In the genomic region with DNA sequence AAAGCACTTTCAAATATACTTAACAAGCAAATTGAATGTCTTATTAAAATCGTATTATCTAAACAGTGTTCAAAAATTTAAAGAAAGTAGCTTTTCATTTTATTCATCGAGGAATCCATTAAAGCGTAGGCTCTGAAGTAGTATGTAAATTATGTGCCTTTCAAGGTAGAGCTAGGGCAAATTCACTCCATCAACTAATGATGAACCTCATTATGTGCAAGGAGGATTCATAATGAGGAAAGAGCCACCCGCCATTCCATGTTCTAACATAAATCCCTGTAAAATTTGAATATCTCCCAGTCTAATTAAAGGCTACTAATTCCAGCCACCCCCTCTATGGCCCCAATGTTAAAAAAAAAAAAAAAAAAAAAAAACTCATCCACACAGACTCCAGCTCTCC, we compare ENCODE assay signal across 12 mouse cellular contexts.
DNase-seq lines count a peak whose midpoint lies in the region; ATAC-seq and TF ChIP-seq lines count a peak whose summit lies in the region.
"Had no signal": no experiment of that assay in that cellular context is flagged by ENCODE, and none has a peak within 500 bp of the region (broad histone marks: within the 10 kb centered on the region; RNA-seq: fewer than 3 reads in every experiment).

No protein-coding gene starts in this region.

- 71% methylated on average over 4 of the region's 4 CpGs for WGBS in heart, embryonic 14.5 days
- 50% methylated on average over 4 of the region's 4 CpGs for WGBS in neural tube, embryonic 13.5 days
- 46% methylated on average over 4 of the region's 4 CpGs for WGBS in neural tube, embryonic 15.5 days
- 74% methylated on average over 4 of the region's 4 CpGs for WGBS in hindbrain, postnatal 0 days
- WGBS in midbrain, postnatal 0 days: 59% methylated on average over 4 of the region's 4 CpGs

- no peak for DNase-seq in heart, adult 8-10 months (ENCODE audit: low spot score)
- no peak for DNase-seq in hindbrain, postnatal 0 days (ENCODE audit: low spot score)
- DNase-seq in midbrain, postnatal 0 days (ENCODE audit: low spot score): no peak
- DNase-seq in layer of hippocampus, adult 9-11 months: no peak
- DNase-seq in adrenal gland, postnatal 14 days: no peak
- DNase-seq: B cell, adult 2 months; kidney, postnatal 36 days; thymus, postnatal 25 days had no signal

- no peaks in the 10 kb centered on the region for H3K9me3 ChIP-seq in heart, embryonic 14.5 days (ENCODE audit: control insufficient read depth, low read length)
- no peaks in the 10 kb centered on the region for H3K9me3 ChIP-seq in neural tube, embryonic 13.5 days
- H3K9me3 ChIP-seq in neural tube, embryonic 15.5 days (replicated peaks): no peaks in the 10 kb centered on the region
- H3K9me3 ChIP-seq in hindbrain, postnatal 0 days (ENCODE audit: low read length): no peaks in the 10 kb centered on the region
- H3K9me3 ChIP-seq in midbrain, postnatal 0 days (ENCODE audit: low read length): no peaks in the 10 kb centered on the region
- H3K9me3 ChIP-seq: liver, embryonic 15.5 days had no signal

- peak overlapping the region; percentile 77 for H3K4me2 ChIP-seq in heart, embryonic 14.5 days (ENCODE audit: low read length)
- H3K4me2 ChIP-seq in neural tube, embryonic 13.5 days: peak overlapping the region; percentile 23
- H3K4me2 ChIP-seq in neural tube, embryonic 15.5 days: no peak overlapping the region; the same call in 1 of the 2 replicates
- H3K4me2 ChIP-seq in hindbrain, postnatal 0 days (ENCODE audit: low read depth, low read length): 0 out of 2 replicates have a peak overlapping the region, but pooled peaks have one; percentile 40
- H3K4me2 ChIP-seq in midbrain, postnatal 0 days (ENCODE audit: low read depth, low read length, poor library complexity, severe bottlenecking): peak overlapping the region; percentile 21; the same call in 1 of the 2 replicates
- H3K4me2 ChIP-seq: liver, embryonic 15.5 days had no signal

- H3K4me1 ChIP-seq in heart, embryonic 14.5 days (ENCODE audit: control insufficient read depth in 2 of 2, insufficient read depth in 2 of 2, low read length in 2 of 2): peaks cover 38 to 91% of the 10 kb centered on the region in 2 experiments
- peaks cover 80% of the 10 kb centered on the region for H3K4me1 ChIP-seq in neural tube, embryonic 13.5 days (replicated peaks)
- peaks cover 54% of the 10 kb centered on the region for H3K4me1 ChIP-seq in neural tube, embryonic 15.5 days
- H3K4me1 ChIP-seq in hindbrain, postnatal 0 days (ENCODE audit: insufficient read depth, low read length): 0 out of 2 replicates have a peak, but pooled peaks cover 16% of the 10 kb centered on the region
- 0 out of 2 replicates have a peak, but pooled peaks cover 4% of the 10 kb centered on the region for H3K4me1 ChIP-seq in midbrain, postnatal 0 days (ENCODE audit: insufficient read depth, low read length)

- no peak for TF ChIP-seq CTCF in hindbrain, postnatal 0 days (IDR thresholded peaks at IDR 0.05; ENCODE audit: low read depth)
- TF ChIP-seq CTCF in midbrain, postnatal 0 days (IDR thresholded peaks at IDR 0.05): no peak

- peak overlapping the region; percentile 51 for H3K4me3 ChIP-seq in heart, embryonic 14.5 days (ENCODE audit: control insufficient read depth in 1 of 2, insufficient read depth in 1 of 2, low read depth in 1 of 2, low read length in 2 of 2)
- no peak overlapping the region for H3K4me3 ChIP-seq in neural tube, embryonic 13.5 days
- H3K4me3 ChIP-seq in neural tube, embryonic 15.5 days (replicated peaks): no peak overlapping the region
- no peak overlapping the region for H3K4me3 ChIP-seq in hindbrain, postnatal 0 days (ENCODE audit: low read length)
- H3K4me3 ChIP-seq in midbrain, postnatal 0 days (ENCODE audit: low read depth, low read length): no peak overlapping the region
- H3K4me3 ChIP-seq: liver, embryonic 15.5 days had no signal

- H3K27ac ChIP-seq in heart, embryonic 14.5 days (replicated peaks in 1 of 2; ENCODE audit: control insufficient read depth in 1 of 2, insufficient read depth in 1 of 2, low read depth in 2 of 2, low read length in 2 of 2): peak overlapping the region; percentile 65 to 92
- no peak overlapping the region for H3K27ac ChIP-seq in neural tube, embryonic 13.5 days (replicated peaks)
- no peak overlapping the region for H3K27ac ChIP-seq in neural tube, embryonic 15.5 days (replicated peaks)
- no peak overlapping the region for H3K27ac ChIP-seq in hindbrain, postnatal 0 days
- H3K27ac ChIP-seq in midbrain, postnatal 0 days (ENCODE audit: low read depth, low read length): no peak overlapping the region
- H3K27ac ChIP-seq: liver, embryonic 15.5 days had no signal

- no peaks in the 10 kb centered on the region for H3K36me3 ChIP-seq in heart, embryonic 14.5 days (ENCODE audit: control insufficient read depth, insufficient read depth, low read length)
- H3K36me3 ChIP-seq in neural tube, embryonic 13.5 days: no peaks in the 10 kb centered on the region
- H3K36me3 ChIP-seq in neural tube, embryonic 15.5 days: no peaks in the 10 kb centered on the region
- H3K36me3 ChIP-seq in hindbrain, postnatal 0 days (ENCODE audit: insufficient read depth, low read length): no peaks in the 10 kb centered on the region
- no peaks in the 10 kb centered on the region for H3K36me3 ChIP-seq in midbrain, postnatal 0 days (ENCODE audit: insufficient read depth, low read length)
- H3K36me3 ChIP-seq: liver, embryonic 15.5 days had no signal

- peak overlapping the region; percentile 80 for H3K9ac ChIP-seq in heart, embryonic 14.5 days (ENCODE audit: low read length)
- no peak overlapping the region for H3K9ac ChIP-seq in neural tube, embryonic 13.5 days
- H3K9ac ChIP-seq in neural tube, embryonic 15.5 days (replicated peaks): no peak overlapping the region
- H3K9ac ChIP-seq in hindbrain, postnatal 0 days (replicated peaks; ENCODE audit: low read length): no peak overlapping the region
- H3K9ac ChIP-seq in midbrain, postnatal 0 days (replicated peaks; ENCODE audit: low read length, poor library complexity, severe bottlenecking): no peak overlapping the region
- H3K9ac ChIP-seq: liver, embryonic 15.5 days had no signal

- H3K27me3 ChIP-seq in heart, embryonic 14.5 days (ENCODE audit: control insufficient read depth, insufficient read depth, low read length): no peaks in the 10 kb centered on the region
- peaks cover 4% of the 10 kb centered on the region; the same call in 1 of the 2 replicates for H3K27me3 ChIP-seq in neural tube, embryonic 13.5 days
- peaks cover 10% of the 10 kb centered on the region; the same call in 1 of the 2 replicates for H3K27me3 ChIP-seq in neural tube, embryonic 15.5 days (replicated peaks)
- no peaks in the 10 kb centered on the region; the same call in 1 of the 2 replicates for H3K27me3 ChIP-seq in hindbrain, postnatal 0 days (ENCODE audit: insufficient read depth, low read length)
- H3K27me3 ChIP-seq in midbrain, postnatal 0 days (ENCODE audit: insufficient read depth, low read length): 0 out of 2 replicates have a peak, but pooled peaks cover 5% of the 10 kb centered on the region

- no peak for ATAC-seq in heart, embryonic 14.5 days (ENCODE audit: insufficient number of reproducible peaks, insufficient read depth, low FRiP score, low read depth)
- ATAC-seq in neural tube, embryonic 13.5 days (ENCODE audit: low read depth): no peak
- ATAC-seq in neural tube, embryonic 15.5 days (ENCODE audit: low FRiP score): no peak
- ATAC-seq in hindbrain, postnatal 0 days: no peak
- no peak for ATAC-seq in midbrain, postnatal 0 days (ENCODE audit: low FRiP score)

Comparison
In these comparisons a context has a peak if more than half of its experiments do, and no peak if none do; other contexts are left out.
1. H3K27ac ChIP-seq: peak in heart, embryonic 14.5 days (2 of 2); none in neural tube, embryonic 13.5 days (single experiment), neural tube, embryonic 15.5 days (single experiment), hindbrain, postnatal 0 days (single experiment) and midbrain, postnatal 0 days (single experiment).
2. H3K4me3 ChIP-seq: peak in heart, embryonic 14.5 days (2 of 2); none in neural tube, embryonic 13.5 days (single experiment), neural tube, embryonic 15.5 days (single experiment), hindbrain, postnatal 0 days (single experiment) and midbrain, postnatal 0 days (single experiment).